Mouse (Mus musculus): ENCODE data around the gene Akt3. TPM values are rescaled to one million over a fixed set of nuclear protein-coding genes. Genes with fewer than 3 reads are reported as not detected.

Akt3 gene
- polyA plus RNA-seq, 1 experiment from 2014 or later: 0.54 TPM

GRCm38 (mm10) chr1:177171300-177171699, 86.7 kb downstream of the Akt3 start:
- no peak for TF ChIP-seq EP300 (IDR thresholded peaks at IDR 0.05; ENCODE audit: low read depth)
- TF ChIP-seq CTCF (IDR thresholded peaks at IDR 0.05; ENCODE audit: low read depth): no peak
- peaks cover 5% of the 10 kb centered on the region for H3K4me1 ChIP-seq (ENCODE audit: insufficient read depth)
- no peaks in the 10 kb centered on the region for H3K36me3 ChIP-seq (replicated peaks; ENCODE audit: insufficient read depth, low read length)
- H3K9me3 ChIP-seq (ENCODE audit: low read length): no peaks in the 10 kb centered on the region
- H3K27me3 ChIP-seq (ENCODE audit: insufficient read depth, low read length): no peaks in the 10 kb centered on the region
- H3K9ac ChIP-seq (replicated peaks): no peak overlapping the region
- ATAC-seq: no peak
- H3K4me3 ChIP-seq (ENCODE audit: low read depth, low read length): no peak overlapping the region
- no peak overlapping the region for H3K27ac ChIP-seq (ENCODE audit: low read depth)
- H3K4me2 ChIP-seq (ENCODE audit: low read depth, low read length): no peak overlapping the region
- DNase-seq: no peak

- no peak overlapping the region for H3K9ac ChIP-seq (replicated peaks)
- no peaks in the 10 kb centered on the region for H3K36me3 ChIP-seq (replicated peaks; ENCODE audit: insufficient read depth, low read length)
- WGBS (ENCODE audit: insufficient replicate concordance): 61% methylated on average over 2 of the region's 2 CpGs
- no peaks in the 10 kb centered on the region for H3K27me3 ChIP-seq (ENCODE audit: insufficient read depth, low read length)
- no peak for ATAC-seq
- H3K4me2 ChIP-seq (ENCODE audit: low read depth, low read length): no peak overlapping the region
- peaks cover 5% of the 10 kb centered on the region for H3K4me1 ChIP-seq (ENCODE audit: insufficient read depth)
- H3K27ac ChIP-seq (ENCODE audit: low read depth): no peak overlapping the region
- H3K4me3 ChIP-seq (ENCODE audit: low read depth, low read length): no peak overlapping the region
- DNase-seq: no peak
- TF ChIP-seq EP300 (IDR thresholded peaks at IDR 0.05; ENCODE audit: low read depth): no peak
- no peak for TF ChIP-seq CTCF (IDR thresholded peaks at IDR 0.05; ENCODE audit: low read depth)
- H3K9me3 ChIP-seq (ENCODE audit: low read length): no peaks in the 10 kb centered on the region
These were observed 92.2 kb downstream of the Akt3 start for GRCm38 (mm10) chr1:177165789-177166188.

- H3K4me2 ChIP-seq (ENCODE audit: low read depth, low read length): no peak overlapping the region
- H3K27me3 ChIP-seq (ENCODE audit: insufficient read depth, low read length): no peaks in the 10 kb centered on the region
- H3K9ac ChIP-seq (replicated peaks): no peak overlapping the region
- H3K4me1 ChIP-seq (ENCODE audit: insufficient read depth): peaks cover 5% of the 10 kb centered on the region
- no peak overlapping the region for H3K27ac ChIP-seq (ENCODE audit: low read depth)
- DNase-seq (no peak), ATAC-seq (no peak)
- no peaks in the 10 kb centered on the region for H3K9me3 ChIP-seq (ENCODE audit: low read length)
- no peak overlapping the region for H3K4me3 ChIP-seq (ENCODE audit: low read depth, low read length)
- TF ChIP-seq EP300 (IDR thresholded peaks at IDR 0.05; ENCODE audit: low read depth) (no peak), CTCF (IDR thresholded peaks at IDR 0.05; ENCODE audit: low read depth) (no peak)
- 67% methylated on average over 2 of the region's 2 CpGs for WGBS (ENCODE audit: insufficient replicate concordance)
- H3K36me3 ChIP-seq (replicated peaks; ENCODE audit: insufficient read depth, low read length): no peaks in the 10 kb centered on the region
These were observed 92.7 kb downstream of the Akt3 start for GRCm38 (mm10) chr1:177165336-177165735.

GRCm38 (mm10) chr1:177150344-177151021, 107.5 kb downstream of the Akt3 start:
- TF ChIP-seq EP300 (IDR thresholded peaks at IDR 0.05; ENCODE audit: low read depth) (no peak), CTCF (IDR thresholded peaks at IDR 0.05; ENCODE audit: low read depth) (no peak)
- no peak overlapping the region for H3K27ac ChIP-seq (ENCODE audit: low read depth)

GRCm38 (mm10) chr1:177148746-177149145, 109.3 kb downstream of the Akt3 start:
- ATAC-seq: no peak
- H3K27ac ChIP-seq (ENCODE audit: low read depth): no peak overlapping the region
- no peak overlapping the region for H3K9ac ChIP-seq (replicated peaks)
- no peak overlapping the region for H3K4me2 ChIP-seq (ENCODE audit: low read depth, low read length)
- no peaks in the 10 kb centered on the region for H3K9me3 ChIP-seq (ENCODE audit: low read length)
- H3K4me1 ChIP-seq (ENCODE audit: insufficient read depth): no peaks in the 10 kb centered on the region
- DNase-seq: no peak
- H3K4me3 ChIP-seq (ENCODE audit: low read depth, low read length): no peak overlapping the region
- no peaks in the 10 kb centered on the region for H3K36me3 ChIP-seq (replicated peaks; ENCODE audit: insufficient read depth, low read length)
- no peak for TF ChIP-seq EP300 (IDR thresholded peaks at IDR 0.05; ENCODE audit: low read depth)
- no peak for TF ChIP-seq CTCF (IDR thresholded peaks at IDR 0.05; ENCODE audit: low read depth)
- no peaks in the 10 kb centered on the region for H3K27me3 ChIP-seq (ENCODE audit: insufficient read depth, low read length)
- 64% methylated on average over 2 of the region's 2 CpGs for WGBS (ENCODE audit: insufficient replicate concordance)

More at GRCm38 (mm10) chr1:177150344-177151021, 107.5 kb downstream of the Akt3 start:
- 58% methylated on average over 11 of the region's 11 CpGs for WGBS (ENCODE audit: insufficient replicate concordance)
- no peaks in the 10 kb centered on the region for H3K9me3 ChIP-seq (ENCODE audit: low read length)
- no peak overlapping the region for H3K4me2 ChIP-seq (ENCODE audit: low read depth, low read length)
- DNase-seq (no peak), ATAC-seq (no peak)
- H3K9ac ChIP-seq (replicated peaks): no peak overlapping the region
- no peaks in the 10 kb centered on the region for H3K4me1 ChIP-seq (ENCODE audit: insufficient read depth)
- no peaks in the 10 kb centered on the region for H3K27me3 ChIP-seq (ENCODE audit: insufficient read depth, low read length)
- no peak overlapping the region for H3K4me3 ChIP-seq (ENCODE audit: low read depth, low read length)
- no peaks in the 10 kb centered on the region for H3K36me3 ChIP-seq (replicated peaks; ENCODE audit: insufficient read depth, low read length)

GRCm38 (mm10) chr1:177141468-177141867, 116.5 kb downstream of the Akt3 start:
- Histone ChIP-seq H3K36me3 (replicated peaks; ENCODE audit: insufficient read depth, low read length) (no peaks in the 10 kb centered on the region), H3K4me1 (ENCODE audit: insufficient read depth) (no peaks in the 10 kb centered on the region), H3K27ac (ENCODE audit: low read depth) (no peak overlapping the region), H3K9me3 (ENCODE audit: low read length) (no peaks in the 10 kb centered on the region), H3K9ac (replicated peaks) (no peak overlapping the region), H3K4me3 (ENCODE audit: low read depth, low read length) (no peak overlapping the region), H3K4me2 (ENCODE audit: low read depth, low read length) (no peak overlapping the region), H3K27me3 (ENCODE audit: insufficient read depth, low read length) (no peaks in the 10 kb centered on the region)
- no peak for TF ChIP-seq EP300 (IDR thresholded peaks at IDR 0.05; ENCODE audit: low read depth)
- DNase-seq: no peak
- WGBS (ENCODE audit: insufficient replicate concordance): 80% methylated on average over 2 of the region's 2 CpGs
- no peak for ATAC-seq
